Mouse (Mus musculus) G1E-ER4 (cell line): Measurements from ENCODE around the gene Gtf3a. TPM values are rescaled to one million over a fixed set of nuclear protein-coding genes. Genes with fewer than 3 reads are reported as not detected.

Experiments
- GATA1 ChIP-seq: IDR thresholded peaks from one replicate; pipeline ENCODE4 v1.8.0; 2012; ENCODE audit warnings: low read length, inconsistent platforms
- polyA plus RNA-seq: library from polyadenylated mRNA; stranded (reverse); fragments of >175 nt; gene quantifications from 2 replicates; pipeline ENCODE4 v1.2.3, GENCODE M21; 2012

Gene Gtf3a
- polyA plus RNA-seq = 209 and 254 TPM in 2 replicates

DNA sequence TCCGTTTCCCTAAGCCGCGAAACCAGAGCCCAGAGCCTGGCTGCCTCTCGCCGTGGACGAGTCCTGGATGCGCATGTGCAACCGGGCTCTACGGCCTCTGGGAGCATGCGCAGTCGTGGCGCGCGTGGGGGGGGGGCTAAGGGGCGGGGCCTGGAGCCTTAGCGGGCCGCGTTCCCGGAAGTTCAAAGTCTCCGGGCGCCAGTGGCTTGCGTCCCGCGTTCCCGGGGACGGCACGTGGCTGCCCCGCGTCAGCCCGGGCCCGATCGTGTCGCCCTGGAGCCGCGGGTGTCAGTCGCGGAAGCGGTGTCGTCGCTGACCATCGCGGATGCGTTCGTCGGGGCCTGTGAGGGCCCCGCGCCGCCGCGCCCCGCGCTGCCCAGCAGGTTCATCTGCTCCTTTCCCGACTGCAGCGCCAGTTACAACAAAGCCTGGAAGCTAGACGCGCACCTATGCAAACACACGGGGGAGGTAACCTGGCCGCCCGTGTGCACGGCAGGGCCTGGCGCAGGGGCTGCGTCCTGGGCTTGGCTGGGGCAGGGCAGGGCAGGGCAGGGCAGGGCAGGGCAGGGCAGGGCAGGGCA is at the start of gene Gtf3a:
Gtf3a (plus strand) TSS at position 150 of the 581 bp plus-strand sequence.
- no peak for TF ChIP-seq GATA1

DNA sequence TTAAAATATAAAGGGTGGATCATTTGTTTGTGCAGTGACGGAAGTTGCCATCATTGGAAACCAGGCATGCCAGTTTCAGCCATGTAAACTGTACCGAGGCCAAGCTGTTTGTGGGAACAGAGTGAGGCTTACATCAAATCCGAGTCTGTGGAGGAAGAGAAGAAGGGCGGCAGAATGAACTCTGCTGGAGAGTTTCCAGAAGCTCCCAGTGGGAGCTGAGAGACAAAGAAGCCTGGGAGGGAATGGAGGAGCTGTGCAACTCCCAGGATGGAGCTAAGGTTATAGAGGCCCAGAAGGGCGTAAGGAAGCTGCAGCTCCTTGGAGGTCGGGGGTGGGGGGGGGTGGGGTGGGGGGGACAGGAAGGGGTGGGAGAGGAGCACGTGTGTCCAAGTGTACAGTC is 48.1 kb upstream of the Gtf3a start:
- no peak for TF ChIP-seq GATA1

DNA sequence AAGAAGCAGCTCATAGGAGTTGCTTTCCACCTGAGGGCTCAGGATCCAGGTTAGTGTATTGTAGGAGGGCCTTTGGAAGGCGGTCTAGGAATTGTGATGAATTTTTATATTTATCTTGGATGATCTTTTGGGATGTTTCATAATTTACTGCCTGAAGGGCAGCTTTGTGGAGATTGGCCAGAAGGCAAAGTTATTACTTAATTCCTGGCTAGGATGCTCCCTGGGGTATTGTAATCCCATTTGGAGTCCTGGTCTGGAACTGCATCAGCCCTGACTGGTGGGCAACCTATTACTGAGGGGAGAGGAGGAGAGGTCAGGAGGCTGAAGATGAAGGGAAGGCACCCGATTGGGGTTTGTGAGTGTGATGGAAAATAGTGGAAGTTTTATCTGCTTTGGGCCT is 47.0 kb upstream of the Gtf3a start:
- TF ChIP-seq GATA1 = no peak

DNA sequence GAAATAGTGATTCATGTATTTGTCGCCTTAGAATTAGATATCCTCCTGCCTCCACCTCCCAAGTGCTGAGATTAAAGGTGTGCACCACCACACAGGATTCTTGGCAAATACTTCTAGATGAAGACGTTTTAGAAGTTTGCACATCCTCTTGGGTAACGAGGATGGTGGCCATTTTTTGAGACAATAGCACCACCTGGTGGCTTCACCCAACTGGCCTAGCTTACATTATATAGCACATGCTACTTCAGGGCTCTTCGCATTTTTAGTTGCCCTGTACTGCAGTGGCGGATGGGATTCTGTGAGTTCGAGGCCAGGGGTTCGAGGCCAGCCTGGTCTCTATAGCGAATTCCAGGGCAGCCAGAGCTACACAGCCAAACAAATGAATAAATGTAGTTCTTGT is 44.1 kb upstream of the Gtf3a start:
- TF ChIP-seq GATA1 = no peak

DNA sequence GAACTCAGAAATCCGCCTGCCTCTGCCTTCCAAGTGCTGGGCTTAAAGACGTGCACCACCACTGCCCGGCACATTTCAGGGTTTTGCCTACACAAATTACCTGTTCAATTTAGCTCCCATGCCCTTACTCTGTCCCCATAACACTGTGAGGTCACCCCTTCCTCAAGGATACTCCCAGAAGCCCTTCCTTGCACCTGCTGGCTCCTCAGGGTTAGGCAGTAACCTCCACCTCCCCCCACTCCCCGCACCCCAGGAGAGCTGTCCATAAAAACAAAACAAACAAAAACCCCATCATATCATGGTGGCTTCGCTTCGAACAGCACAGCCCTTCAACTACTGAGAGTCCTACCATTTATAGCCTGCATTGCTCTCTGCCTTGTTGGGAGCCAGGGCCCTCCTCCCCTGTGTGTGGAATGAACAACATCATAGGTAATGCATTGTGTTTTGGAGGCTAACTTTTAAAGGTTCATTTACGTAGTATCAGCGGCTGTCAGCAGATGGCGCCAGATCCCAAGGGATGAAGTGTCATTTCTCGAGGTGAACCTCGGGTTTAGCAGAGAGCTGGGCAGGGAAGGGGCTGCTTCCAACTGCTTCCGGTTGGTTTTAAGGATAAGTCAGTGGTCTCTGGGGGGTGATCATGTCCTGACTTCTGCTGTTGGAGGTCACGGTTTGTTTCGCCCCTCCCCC is 42.8 kb upstream of the Gtf3a start:
- TF ChIP-seq GATA1 = no peak

DNA sequence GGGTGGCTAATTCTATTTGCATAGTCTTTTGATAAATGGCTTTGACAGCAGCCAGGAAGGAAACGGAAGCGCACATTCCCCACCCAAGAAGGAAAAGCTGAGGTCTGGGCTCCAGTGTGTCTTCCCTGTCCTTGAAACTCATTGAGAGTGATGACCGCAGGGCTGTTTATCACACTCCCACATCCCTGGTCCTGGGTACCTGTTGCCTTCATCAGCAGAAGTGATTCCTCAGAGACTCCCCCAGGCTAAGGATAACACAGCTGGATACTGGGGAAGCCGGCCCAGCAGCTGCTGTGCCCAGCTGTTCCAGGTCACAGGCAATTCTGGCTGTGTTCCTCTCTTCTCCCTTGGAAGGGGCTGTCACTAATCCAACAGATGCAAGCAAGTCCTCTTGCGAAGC is 40.9 kb upstream of the Gtf3a start:
- no peak for TF ChIP-seq GATA1

DNA sequence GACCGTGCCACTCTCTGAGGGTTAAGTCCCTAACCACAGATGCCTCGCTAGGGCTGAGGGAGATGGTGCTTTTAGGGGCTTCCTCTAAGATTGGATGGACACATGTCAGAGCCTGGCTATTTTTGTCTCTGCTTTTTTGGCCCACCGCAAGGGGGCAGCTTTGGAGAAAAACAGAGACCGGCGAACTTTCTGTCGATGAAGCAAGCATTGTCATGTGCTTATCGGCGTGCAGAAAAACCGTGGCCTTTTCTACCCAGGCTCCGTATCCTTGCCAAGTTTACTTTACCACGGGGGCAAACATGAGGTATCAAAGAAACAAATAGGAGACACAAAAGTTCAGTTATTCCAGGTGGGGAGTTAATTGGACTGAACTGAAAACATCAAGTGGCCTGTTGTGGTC is 39.8 kb upstream of the Gtf3a start:
- TF ChIP-seq GATA1 = no peak

- TF ChIP-seq GATA1 = no peak
These were observed 36.3 kb upstream of the Gtf3a start for GRCm38 (mm10) chr5:146912206-146912605.

GRCm38 (mm10) chr5:146913355-146913754 is 35.1 kb upstream of the Gtf3a start:
- TF ChIP-seq GATA1 = no peak

DNA sequence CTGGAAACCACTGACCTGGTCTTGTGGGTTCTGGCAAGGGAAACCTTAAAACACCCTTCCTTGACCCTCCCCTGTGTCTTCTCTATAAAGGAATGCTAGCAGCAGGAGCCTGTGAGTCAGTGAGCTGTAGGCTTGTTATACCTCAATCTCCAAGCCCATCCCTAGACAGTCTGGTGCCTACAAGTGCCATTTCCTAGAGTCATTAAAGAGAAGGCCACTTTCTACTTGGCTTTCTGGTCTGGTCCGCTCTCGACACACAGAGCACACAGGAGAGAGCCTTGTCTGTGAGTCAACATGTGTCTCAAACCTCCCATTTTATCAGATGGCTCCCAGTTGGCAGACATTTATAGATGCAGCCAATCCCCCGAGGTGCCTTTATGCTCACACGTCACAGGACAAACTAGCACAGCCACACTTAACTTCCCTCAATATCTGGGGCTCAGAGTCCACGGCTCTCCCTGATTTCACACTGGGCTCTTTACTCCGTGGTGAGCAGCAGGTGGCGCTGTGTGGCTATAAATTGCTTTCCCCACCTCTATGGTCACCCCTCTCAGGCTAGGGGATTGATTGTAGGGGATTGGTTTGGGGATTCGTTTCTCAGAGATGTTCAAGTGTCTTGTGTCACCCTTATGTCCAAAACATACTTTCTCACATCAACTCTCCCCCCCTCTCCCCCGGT is 34.2 kb upstream of the Gtf3a start:
- TF ChIP-seq GATA1 = no peak

DNA sequence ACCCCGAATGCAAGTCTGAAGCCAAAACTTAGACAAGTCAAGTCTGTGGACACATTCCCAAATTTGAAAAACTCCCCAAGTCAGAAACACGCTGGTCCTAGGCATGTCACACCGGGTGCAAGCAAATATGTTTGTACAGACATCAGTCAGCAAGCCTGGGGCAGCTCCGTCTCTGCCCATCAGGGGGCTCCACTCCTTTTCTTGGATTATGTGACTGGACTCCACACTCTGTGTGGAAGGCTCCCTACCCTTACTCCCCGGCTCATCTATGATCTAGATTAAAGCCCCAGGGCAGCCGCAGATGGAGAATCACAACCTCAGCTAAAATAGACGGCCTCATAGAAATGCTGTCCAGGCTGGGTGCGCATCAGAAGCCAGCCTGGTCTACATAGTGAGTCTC is 32.2 kb upstream of the Gtf3a start:
- no peak for TF ChIP-seq GATA1

GRCm38 (mm10) chr5:146916806-146917205 is 31.7 kb upstream of the Gtf3a start:
- no peak for TF ChIP-seq GATA1

GRCm38 (mm10) chr5:146919874-146920273 is 28.6 kb upstream of the Gtf3a start:
- no peak for TF ChIP-seq GATA1

DNA sequence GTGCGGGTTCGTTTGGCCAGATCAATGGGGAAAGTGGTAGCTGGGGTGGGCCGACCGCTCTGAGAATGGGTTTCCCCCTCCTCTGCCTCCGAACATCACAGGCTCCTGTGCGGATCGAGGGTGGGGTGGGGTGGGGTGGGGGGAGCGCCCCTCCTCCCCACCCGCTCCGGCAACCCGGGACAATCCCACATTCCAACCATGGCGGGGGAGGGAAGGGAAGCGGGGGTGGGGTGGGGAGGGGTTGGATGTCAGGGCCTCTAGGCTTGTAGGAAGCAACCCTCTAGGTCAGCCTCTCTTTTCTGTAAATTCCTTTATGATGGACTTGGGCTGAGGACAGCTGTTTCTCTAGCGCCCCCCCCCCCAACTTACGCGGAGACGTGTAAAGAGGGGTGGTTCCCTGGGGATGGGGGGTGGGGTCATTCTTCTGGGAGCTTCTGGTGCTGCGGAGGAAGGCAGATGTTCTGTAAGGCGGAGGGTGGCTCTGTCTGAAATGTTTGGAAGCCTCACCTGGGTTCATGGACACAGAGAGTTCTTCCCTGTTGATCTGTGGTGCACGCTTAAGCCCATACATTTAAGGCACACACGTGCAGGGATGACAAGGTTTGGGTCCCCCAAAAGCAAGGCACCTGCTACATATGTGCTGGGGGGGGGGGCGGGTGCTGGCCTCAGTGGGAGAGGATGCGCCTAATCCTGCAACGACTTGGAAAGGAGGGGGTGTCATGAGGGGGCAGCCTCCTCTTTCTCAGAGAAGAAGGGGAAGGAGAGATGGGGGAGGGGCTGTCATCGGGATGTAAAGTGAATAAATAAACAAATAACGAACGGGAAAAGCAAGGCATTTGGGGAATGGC is 27.9 kb upstream of the Gtf3a start:
- TF ChIP-seq GATA1 = no peak

- TF ChIP-seq GATA1 = no peak
These were observed 27.2 kb upstream of the Gtf3a start for GRCm38 (mm10) chr5:146921224-146921623.

GRCm38 (mm10) chr5:146923547-146923946 is 24.9 kb upstream of the Gtf3a start:
- no peak for TF ChIP-seq GATA1
